Mouse (Mus musculus) T-helper 2 cell (primary cell): ENCODE results near the gene Slc9a3r1.

Experiments used
- in situ Hi-C: fragments of 300-600 bp; cut with MboI, MseI; formaldehyde crosslinking; loops from one replicate; pipeline ENCODE4 v1.15.1; 2025; ENCODE audit warnings: high pct_unique_total_duplicates

Slc9a3r1 gene

DNA sequence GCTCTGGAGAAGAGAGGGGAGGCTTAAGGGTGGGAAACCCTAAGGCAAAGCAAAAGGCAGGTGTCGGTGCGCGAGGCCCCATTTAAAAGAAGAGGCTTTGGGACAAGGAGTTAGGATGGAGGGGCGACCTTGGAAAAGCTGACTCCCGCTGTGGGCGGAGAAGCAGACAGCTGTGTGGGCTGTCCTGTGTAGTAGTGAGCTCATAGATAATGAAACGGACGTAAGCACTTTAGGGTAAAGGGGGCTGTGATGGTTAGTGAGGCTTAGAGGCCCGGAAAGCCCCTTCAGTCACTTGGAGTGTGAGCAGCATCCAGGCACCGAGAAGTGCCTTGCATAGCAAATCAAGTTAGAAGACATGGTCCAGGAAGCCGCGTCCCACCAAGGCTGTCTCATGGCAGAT is 24.6 kb downstream of the Slc9a3r1 start, which contains the start of gene Nat9:
Nat9 (minus strand) TSS at position 167 of the 400 bp plus-strand sequence.
- in situ Hi-C loops, result no loop called here

- in situ Hi-C loops, result no loop called here
These were observed 25.5 kb downstream of the Slc9a3r1 start for GRCm38 (mm10) chr11:115188539-115189231.

- in situ Hi-C loops, result no loop called here
These were observed 26.2 kb downstream of the Slc9a3r1 start for GRCm38 (mm10) chr11:115189304-115189703.

GRCm38 (mm10) chr11:115192180-115192579 is 29.0 kb downstream of the Slc9a3r1 start:
- in situ Hi-C loops, result no loop called here

- in situ Hi-C loops, result no loop called here
These were observed 31.6 kb downstream of the Slc9a3r1 start for GRCm38 (mm10) chr11:115194693-115195092.

DNA sequence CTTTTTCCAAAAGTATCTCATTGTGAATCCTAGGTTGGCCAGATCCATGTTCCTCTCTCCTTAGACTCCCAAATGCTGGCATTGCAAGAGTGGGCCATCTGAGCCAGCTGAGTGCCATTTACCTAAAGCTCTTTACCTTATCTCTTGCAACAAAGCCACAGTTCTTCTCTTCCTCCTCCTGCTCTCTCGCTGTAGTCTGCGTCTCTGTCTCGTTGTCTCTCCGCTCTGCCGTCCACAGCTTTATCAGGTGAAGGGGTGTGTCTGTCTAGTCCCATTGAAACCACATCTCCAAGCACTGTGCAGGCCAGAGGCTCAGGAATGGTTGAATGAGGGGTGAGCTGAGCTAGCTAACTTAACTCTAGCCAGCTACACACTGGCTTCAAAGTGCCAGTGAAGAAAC is 32.8 kb downstream of the Slc9a3r1 start:
- in situ Hi-C loops, result no loop called here

- in situ Hi-C loops, result no loop called here
These were observed 34.4 kb downstream of the Slc9a3r1 start for GRCm38 (mm10) chr11:115197558-115197957.

- in situ Hi-C loops, result no loop called here
These were observed 35.8 kb downstream of the Slc9a3r1 start for GRCm38 (mm10) chr11:115198932-115199384.

- in situ Hi-C loops, result loop anchor here (5.0 kb wide), 1 partner anchor 72 kb away; no protein-coding TSS in a partner anchor
These were observed 37.4 kb downstream of the Slc9a3r1 start for GRCm38 (mm10) chr11:115200520-115200919.

- in situ Hi-C loops, result loop anchor here (5.0 kb wide), 1 partner anchor 70 kb away; no protein-coding TSS in a partner anchor
These were observed 39.2 kb downstream of the Slc9a3r1 start for GRCm38 (mm10) chr11:115202316-115202715.

GRCm38 (mm10) chr11:115202756-115203155 is 39.6 kb downstream of the Slc9a3r1 start:
- in situ Hi-C loops, result loop anchor here (5.0 kb wide), 1 partner anchor 70 kb away; no protein-coding TSS in a partner anchor

- in situ Hi-C loops, result loop anchor here (5.0 kb wide), 1 partner anchor 39 kb away; no protein-coding TSS in a partner anchor
These were observed 45.0 kb downstream of the Slc9a3r1 start for GRCm38 (mm10) chr11:115208126-115208525.

GRCm38 (mm10) chr11:115208776-115209732 is 45.9 kb downstream of the Slc9a3r1 start:
- in situ Hi-C loops, result loop anchor here (5.0 kb wide), 1 partner anchor 38 kb away; no protein-coding TSS in a partner anchor

DNA sequence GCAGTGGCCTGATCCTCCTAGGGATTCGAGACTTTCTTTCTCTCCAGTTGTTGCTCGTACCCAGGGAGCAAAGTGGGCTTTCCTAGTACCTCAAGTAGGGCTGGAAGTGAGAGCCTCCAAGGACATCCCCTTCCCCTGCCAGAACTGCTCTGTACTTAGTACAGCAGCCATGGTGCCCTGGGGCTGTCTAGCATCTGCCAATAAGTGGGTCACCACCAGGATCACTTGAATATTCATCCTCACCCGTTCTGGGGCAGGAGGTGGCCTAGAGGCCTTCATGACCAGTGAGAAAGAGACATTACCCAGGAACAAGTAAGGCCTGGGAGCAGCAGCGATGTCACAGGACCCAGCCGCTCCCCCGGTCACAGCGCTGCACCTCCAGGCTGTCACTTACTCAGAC is 46.8 kb downstream of the Slc9a3r1 start:
- in situ Hi-C loops, result loop anchor here (5.0 kb wide), 1 partner anchor 37 kb away; no protein-coding TSS in a partner anchor

- in situ Hi-C loops, result no loop called here
These were observed 49.0 kb downstream of the Slc9a3r1 start for GRCm38 (mm10) chr11:115212116-115212515.

- in situ Hi-C loops, result no loop called here
These were observed 52.0 kb downstream of the Slc9a3r1 start for GRCm38 (mm10) chr11:115215123-115215522.

DNA sequence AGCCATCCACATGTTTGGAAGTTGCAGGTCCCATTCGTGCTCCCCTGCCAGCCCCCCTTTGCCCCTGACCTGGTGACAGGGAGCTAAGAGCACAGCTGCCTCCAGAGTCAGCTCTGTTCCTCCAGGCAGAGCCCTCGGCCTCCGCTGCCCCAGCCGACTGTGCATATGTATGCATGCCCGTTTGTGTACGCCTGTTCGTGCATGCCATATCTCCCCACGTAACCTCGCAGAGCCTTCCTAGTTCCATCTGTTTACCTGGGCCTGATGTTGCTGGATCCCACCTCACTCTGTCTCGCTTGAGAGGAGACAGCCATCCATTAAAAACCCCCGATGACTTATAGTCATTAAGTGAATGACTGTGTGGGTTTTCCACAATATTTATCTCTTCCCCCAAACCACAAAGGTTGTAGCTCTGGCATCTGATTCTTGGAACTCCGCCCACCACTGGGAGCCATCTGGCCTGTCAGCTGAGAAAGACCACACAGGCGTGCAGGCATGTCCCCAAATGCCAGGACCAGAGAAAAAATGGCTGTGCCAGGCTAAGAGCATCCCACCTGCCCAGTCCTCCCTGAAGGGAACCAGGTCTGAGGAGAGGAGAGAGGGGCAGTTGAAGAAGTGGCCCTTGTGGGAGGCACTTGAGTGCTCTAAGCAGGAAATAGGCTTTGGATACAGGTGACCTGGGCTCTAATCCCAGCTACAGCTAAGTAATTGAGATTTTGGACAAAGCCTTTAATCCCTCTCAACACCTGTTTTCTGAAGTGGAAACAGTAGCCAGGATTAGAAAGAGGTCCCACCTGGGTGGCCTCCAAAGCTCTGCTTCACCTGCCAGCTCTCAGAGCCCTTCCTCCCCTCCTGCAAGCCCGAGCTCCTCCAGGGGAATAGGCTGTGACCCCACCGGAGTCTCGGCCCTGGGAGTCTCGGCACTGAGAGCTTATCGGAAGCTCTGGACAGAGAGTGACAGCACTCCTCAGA is 54.6 kb downstream of the Slc9a3r1 start:
- in situ Hi-C loops, result no loop called here

GRCm38 (mm10) chr11:115219263-115219662 is 56.1 kb downstream of the Slc9a3r1 start:
- in situ Hi-C loops, result no loop called here

DNA sequence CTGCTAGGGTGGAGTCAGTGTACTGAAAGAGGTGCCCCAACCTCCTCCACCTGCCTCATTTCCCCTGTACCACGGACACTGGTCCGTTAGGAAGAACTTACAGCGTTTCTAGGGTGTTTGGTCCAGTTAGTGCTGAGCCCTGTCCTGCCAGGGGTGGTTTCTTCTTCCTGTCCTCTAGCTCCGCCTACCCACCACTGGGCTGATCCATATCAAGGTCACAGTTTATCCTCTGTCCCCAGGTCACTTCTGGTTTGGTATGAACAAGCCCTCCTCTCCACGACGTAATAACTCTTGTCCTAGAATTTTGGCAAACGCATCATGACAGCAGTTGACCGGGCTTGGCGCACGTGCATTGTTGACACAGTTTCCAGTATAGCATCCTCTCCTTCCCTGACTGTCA is 56.5 kb downstream of the Slc9a3r1 start:
- in situ Hi-C loops, result no loop called here

DNA sequence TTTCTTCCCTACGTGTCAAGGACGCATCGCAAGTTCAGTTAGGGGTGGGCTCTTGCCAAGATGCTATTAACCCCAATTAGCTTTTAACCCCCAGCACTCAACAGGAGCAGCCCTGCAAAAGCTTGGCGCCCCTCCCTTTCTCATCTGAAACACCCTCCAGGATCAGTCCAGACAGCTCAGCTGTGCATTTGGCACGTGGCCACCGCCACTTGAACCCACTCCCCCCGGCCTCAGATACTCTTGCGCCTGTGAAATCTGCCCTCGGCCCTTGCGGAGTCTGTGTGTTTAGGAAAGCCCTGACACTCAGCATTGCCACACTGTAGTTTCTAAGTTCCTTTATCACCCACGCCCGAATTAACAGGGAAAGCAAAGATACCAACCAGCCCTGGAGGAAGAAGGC is 58.9 kb downstream of the Slc9a3r1 start:
- in situ Hi-C loops, result no loop called here

DNA sequence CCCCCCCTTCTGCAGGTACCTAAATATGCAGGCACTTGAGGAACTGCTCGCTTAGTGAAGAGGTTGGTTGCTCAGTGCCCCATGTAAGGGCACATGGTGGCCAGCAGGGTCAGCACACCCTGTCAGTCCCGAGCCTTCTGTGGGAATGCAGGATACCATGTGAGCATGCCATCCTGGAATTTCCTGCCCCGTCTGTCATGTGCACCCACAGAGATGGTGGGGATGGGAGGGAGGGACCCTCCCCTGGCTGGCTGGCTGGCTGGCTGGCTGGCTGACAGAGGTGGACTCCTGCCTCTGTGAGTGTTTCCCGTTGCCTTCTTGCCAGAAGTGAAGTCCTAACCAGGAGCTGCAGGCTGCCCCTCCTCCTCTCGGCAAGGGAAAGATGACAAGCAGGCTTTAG is 59.4 kb downstream of the Slc9a3r1 start:
- in situ Hi-C loops, result no loop called here
